Mouse (Mus musculus) ES-Bruce4 (cell line): Measurements from ENCODE around the gene Hoxc8. TPM values are rescaled to one million over a fixed set of nuclear protein-coding genes. Genes with fewer than 3 reads are reported as not detected.

Source experiments
- H3K27ac ChIP-seq: 2 replicates; pipeline ENCODE4 v1.5.1; 2012; ENCODE audit warnings: low read length, inconsistent platforms; ENCODE audit not compliant: insufficient read depth
- H3K27me3 ChIP-seq: 2 replicates; pipeline ENCODE4 v1.6.1; 2012; ENCODE audit warnings: mild to moderate bottlenecking, low read length, inconsistent platforms; ENCODE audit not compliant: control insufficient read depth, poor library complexity, insufficient read depth, severe bottlenecking
- H3K36me3 ChIP-seq: 2 replicates; pipeline ENCODE4 v1.6.1; 2012; ENCODE audit warnings: inconsistent platforms, mild to moderate bottlenecking, low read length, moderate library complexity; ENCODE audit not compliant: control insufficient read depth, poor library complexity, insufficient read depth, severe bottlenecking
- H3K4me1 ChIP-seq: one replicate; pipeline ENCODE4 v1.8.1; 2011; ENCODE audit warnings: low read length; ENCODE audit not compliant: control insufficient read depth, insufficient read depth
- H3K4me3 ChIP-seq: 2 replicates; pipeline ENCODE4 v1.5.1; 2011; ENCODE audit warnings: low read depth, mild to moderate bottlenecking, low read length
- H3K9ac ChIP-seq: 2 replicates; pipeline ENCODE4 v1.6.1; 2012; ENCODE audit warnings: low read depth, mild to moderate bottlenecking, inconsistent platforms; ENCODE audit not compliant: poor library complexity, severe bottlenecking
- H3K9me3 ChIP-seq: replicated peaks from 2 replicates; pipeline ENCODE4 v1.6.1; 2012; ENCODE audit warnings: mild to moderate bottlenecking, low read length, inconsistent platforms; ENCODE audit not compliant: control insufficient read depth, poor library complexity, insufficient read depth, severe bottlenecking
- CTCF ChIP-seq: IDR thresholded peaks from one replicate; pipeline ENCODE4 v1.8.1; 2011; ENCODE audit warnings: low read depth, low read length
- EP300 ChIP-seq: IDR thresholded peaks from 2 replicates; pipeline ENCODE4 v1.6.1; 2011; ENCODE audit warnings: low read depth, low read length; ENCODE audit not compliant: insufficient read depth
- POLR2A ChIP-seq: IDR thresholded peaks from one replicate; pipeline ENCODE4 v1.8.1; 2011; ENCODE audit warnings: low read length; ENCODE audit not compliant: insufficient read depth
- polyA plus RNA-seq: library from polyadenylated mRNA; stranded (reverse); fragments of >200 nt; gene quantifications from 2 replicates; pipeline ENCODE4 v1.2.4, GENCODE M21; 2011; ENCODE audit warnings: low read depth; ENCODE audit not compliant: missing spikeins, insufficient read depth, insufficient read length

Hoxc8 gene
- polyA plus RNA-seq, 1 experiment, result 0.45 TPM

DNA sequence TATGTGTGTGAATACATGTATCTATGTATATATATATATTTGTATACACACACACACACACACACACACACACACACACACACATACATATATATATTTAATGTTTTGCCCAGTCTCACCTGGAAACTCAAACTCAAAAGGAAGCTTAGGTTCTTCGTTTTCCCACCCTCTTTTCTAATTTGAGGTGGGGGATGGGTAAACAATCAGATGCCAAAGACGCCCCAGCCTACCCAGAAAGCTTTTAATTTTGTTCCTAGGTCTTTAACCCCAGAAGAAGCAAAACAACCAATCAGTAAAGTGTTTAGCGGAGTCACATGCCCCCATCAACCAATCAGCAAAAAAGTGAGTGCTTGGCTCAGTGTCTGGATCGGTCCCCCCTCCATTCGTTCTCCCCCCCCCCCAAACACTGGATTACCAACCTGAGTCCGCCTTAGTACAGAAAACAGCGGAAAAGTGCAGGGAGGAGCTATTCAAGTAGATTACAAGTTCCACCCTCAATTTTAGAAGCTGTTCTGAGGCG is 30.6 kb downstream of the Hoxc8 start:
- H3K4me3 ChIP-seq, result no peak overlapping the region
- no peak for TF ChIP-seq EP300
- H3K36me3 ChIP-seq, result no peaks in the 10 kb centered on the region
- H3K9ac ChIP-seq, result no peak overlapping the region
- no peak overlapping the region for H3K27ac ChIP-seq
- peaks cover 29% of the 10 kb centered on the region for H3K27me3 ChIP-seq
- no peaks in the 10 kb centered on the region for H3K4me1 ChIP-seq
- H3K9me3 ChIP-seq, result no peaks in the 10 kb centered on the region

DNA sequence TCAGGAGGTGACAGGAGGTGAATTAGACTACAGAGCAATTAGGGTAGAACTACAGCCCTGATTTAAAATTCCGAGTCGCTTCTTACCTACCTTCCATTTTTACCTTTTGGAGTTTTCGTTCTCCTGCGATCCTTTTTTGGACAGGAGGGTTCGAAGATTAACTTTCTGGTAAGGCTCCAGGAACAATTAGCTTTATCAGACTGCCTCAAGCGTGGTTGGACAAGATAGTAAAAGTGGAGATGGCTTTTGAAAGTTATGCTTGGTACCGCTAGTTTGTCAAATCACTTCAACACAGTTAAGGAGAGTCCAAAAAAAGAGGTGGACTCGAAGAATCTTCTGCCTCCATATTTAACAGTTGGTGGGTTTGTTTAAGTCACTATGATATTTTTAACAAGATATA is 31.1 kb downstream of the Hoxc8 start:
- no peaks in the 10 kb centered on the region for H3K4me1 ChIP-seq
- H3K9me3 ChIP-seq, result no peaks in the 10 kb centered on the region
- no peak overlapping the region for H3K27ac ChIP-seq

DNA sequence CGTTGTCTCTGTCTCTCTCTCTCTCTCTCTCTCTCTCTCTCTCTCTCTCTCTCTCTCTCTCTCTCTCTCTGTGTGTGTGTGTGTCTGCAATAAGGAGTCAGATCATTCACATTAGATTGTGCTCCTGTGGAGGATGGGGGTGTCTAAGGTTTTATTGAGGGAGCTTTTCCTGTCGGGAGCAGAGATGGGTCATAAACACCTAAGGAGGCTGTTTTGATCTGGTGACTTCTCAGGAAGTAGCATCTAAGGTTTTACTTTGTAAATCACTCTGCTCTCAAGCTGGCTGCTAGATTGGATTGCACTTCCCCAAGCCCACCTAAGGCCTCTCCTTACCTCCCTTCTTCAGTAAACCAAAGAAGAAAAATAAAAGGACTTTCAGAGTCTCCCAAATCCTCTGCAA is 33.7 kb downstream of the Hoxc8 start:
- peaks cover 22% of the 10 kb centered on the region for H3K27me3 ChIP-seq
- H3K9ac ChIP-seq, result no peak overlapping the region
- H3K4me1 ChIP-seq, result no peaks in the 10 kb centered on the region
- no peaks in the 10 kb centered on the region for H3K9me3 ChIP-seq
- H3K4me3 ChIP-seq, result no peak overlapping the region
- no peak overlapping the region for H3K27ac ChIP-seq
- no peaks in the 10 kb centered on the region for H3K36me3 ChIP-seq
- TF ChIP-seq EP300, result no peak
- TF ChIP-seq CTCF, result no peak
- TF ChIP-seq POLR2A, result no peak

More for the DNA sequence above, 31.1 kb downstream of the Hoxc8 start:
- no peaks in the 10 kb centered on the region for H3K36me3 ChIP-seq
- no peak overlapping the region for H3K9ac ChIP-seq
- TF ChIP-seq CTCF (no peak), EP300 (no peak), POLR2A (no peak)
- peaks cover 26% of the 10 kb centered on the region for H3K27me3 ChIP-seq
- no peak overlapping the region for H3K4me3 ChIP-seq

DNA sequence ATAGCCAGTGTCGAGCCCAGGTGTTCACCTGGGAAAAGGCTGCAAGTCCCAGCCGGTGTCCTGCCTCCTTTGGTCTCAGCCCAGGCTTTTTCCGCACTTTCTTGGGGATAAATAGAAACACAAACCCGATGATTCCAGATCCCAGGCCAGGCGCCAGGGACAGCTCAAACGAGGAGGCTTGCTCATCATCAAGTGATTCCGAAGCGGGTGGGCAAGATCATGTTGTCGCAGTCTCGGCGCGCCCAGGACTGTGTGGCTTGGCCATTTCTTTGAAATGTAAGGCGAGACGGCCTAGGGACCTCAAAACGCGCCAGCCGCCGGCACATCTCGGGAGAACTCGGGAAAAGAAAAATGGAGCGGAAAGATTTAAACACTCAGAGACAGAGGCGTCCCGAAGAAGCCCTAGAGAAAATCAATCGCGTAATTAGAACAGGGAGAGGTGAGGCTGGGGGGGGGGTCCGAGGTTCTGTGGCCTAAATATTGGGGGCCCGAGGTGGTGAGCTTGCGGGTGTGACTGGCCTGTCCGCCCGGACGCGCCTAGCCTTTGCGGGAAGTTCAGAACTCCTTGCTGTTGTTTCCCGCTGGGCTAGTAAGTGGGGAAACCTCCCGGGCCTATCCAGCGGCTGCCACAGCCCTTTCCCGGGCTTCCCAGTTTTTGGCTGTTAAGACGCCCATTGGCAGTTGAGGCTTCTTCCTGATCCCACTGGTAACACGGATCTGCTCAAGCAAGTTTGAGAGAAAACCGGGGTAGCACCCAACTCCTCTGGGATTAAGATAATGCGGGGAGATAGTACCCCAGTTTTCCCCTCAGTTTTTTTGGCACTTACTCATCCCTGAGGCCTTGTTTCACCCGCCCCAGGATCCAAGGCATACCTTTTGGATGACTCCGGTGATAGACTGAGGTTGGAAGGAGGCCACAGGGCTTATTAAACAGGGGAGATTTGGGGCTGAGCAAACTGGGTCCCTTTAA is 37.1 kb downstream of the Hoxc8 start:
- Histone ChIP-seq H3K4me3 (peak overlapping the region; percentile 7; the same call in 1 of the 2 replicates), H3K27ac (no peak overlapping the region), H3K9ac (0 out of 2 replicates have a peak overlapping the region, but pooled peaks have one; percentile 19), H3K27me3 (peaks cover 18% of the 10 kb centered on the region), H3K4me1 (no peaks in the 10 kb centered on the region), H3K36me3 (no peaks in the 10 kb centered on the region), H3K9me3 (no peaks in the 10 kb centered on the region)
- no peak for TF ChIP-seq POLR2A
- TF ChIP-seq EP300, result no peak
- no peak for TF ChIP-seq CTCF

- no peak overlapping the region for H3K27ac ChIP-seq
- H3K27me3 ChIP-seq, result peaks cover 18% of the 10 kb centered on the region
- H3K9ac ChIP-seq, result no peak overlapping the region
- H3K4me3 ChIP-seq, result no peak overlapping the region
- no peaks in the 10 kb centered on the region for H3K9me3 ChIP-seq
- no peak for TF ChIP-seq CTCF
- no peak for TF ChIP-seq POLR2A
- TF ChIP-seq EP300, result no peak
- no peaks in the 10 kb centered on the region for H3K4me1 ChIP-seq
- no peaks in the 10 kb centered on the region for H3K36me3 ChIP-seq
Observed at GRCm38 (mm10) chr15:103028916-103029512, 38.6 kb downstream of the Hoxc8 start.

- no peak overlapping the region for H3K27ac ChIP-seq
Observed at GRCm38 (mm10) chr15:103030142-103030541, 39.7 kb downstream of the Hoxc8 start.

More at GRCm38 (mm10) chr15:103030142-103030541, 39.7 kb downstream of the Hoxc8 start:
- H3K9me3 ChIP-seq, result no peaks in the 10 kb centered on the region
- H3K4me1 ChIP-seq, result no peaks in the 10 kb centered on the region
- H3K9ac ChIP-seq, result no peak overlapping the region
- H3K27me3 ChIP-seq, result peaks cover 18% of the 10 kb centered on the region
- no peak overlapping the region for H3K4me3 ChIP-seq
- no peaks in the 10 kb centered on the region for H3K36me3 ChIP-seq
- no peak for TF ChIP-seq EP300
